Mouse (Mus musculus) cerebellum, adult 18-20 months (tissue): ENCODE measurements around the gene Efhd2.

Experiments used
- DNase-seq, 2 experiments: peaks; one replicate each; pipeline ENCODE4 v3.0.0; 2021

The Efhd2 gene

DNA sequence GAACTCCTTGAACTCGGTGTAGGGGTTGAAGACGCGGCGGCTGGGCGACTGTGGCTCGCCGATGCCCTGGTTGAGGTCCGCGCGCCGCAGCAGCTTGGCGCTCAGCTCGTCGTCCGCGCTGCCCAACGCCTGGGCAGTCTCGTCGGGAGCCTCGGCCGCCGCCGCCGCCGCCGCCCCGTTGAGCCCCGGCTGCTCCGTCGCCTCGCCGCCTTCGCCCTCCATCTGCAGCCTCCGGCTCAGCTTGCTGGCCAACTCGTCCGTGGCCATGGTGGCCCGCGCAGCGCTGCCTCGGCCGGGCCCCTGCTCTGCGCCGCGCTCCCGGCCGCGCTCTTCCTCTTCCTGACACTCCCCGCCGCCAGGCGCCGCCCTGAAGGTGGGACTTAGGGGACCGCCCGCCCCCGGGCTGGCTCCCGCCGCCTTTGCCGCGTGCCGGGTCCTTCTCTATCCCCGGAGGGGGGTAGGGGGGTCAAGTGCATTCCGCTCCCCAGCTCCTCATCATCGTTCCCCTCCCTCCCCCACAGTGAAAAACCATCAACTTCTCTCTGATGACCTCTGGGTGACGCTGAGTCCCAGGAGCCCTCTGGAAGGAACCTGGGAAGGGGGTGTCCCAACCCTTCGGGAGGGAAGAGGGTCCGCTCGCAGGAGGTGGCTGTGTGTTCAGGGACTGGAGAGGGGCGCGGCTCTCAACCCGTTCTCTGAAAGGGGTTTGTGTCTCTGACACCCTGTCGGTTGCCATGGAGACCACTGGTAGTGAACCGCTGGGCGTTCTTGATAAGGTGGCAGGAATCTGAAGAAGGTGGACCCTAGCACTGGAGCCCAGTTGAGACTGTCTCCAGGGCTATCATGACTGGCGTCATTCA is at the start of gene Efhd2:
Gene Efhd2, minus strand, starts transcription at position 320 of the 860 bp plus-strand sequence.
- DNase-seq: peak; percentile 82

DNA sequence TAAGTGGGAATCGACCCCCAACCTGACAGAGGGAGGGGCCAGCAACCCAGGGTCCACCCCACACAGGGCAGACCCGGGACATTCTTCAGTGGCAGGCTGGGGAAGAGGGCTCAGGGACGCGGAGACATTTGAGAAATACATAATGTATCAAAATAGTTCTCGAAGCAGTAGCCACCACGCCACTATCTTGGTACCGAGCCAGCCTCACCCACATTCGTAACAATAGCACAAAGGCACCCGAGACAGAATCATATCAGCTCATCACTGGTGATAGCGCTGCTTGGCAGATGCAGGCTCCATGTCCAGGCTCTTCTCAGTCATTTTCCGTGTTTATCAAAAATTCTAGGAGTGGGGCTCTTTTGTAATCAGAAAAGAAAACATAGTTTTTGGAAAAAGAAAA is 49.2 kb upstream of the Efhd2 start:
- no peak for DNase-seq

DNA sequence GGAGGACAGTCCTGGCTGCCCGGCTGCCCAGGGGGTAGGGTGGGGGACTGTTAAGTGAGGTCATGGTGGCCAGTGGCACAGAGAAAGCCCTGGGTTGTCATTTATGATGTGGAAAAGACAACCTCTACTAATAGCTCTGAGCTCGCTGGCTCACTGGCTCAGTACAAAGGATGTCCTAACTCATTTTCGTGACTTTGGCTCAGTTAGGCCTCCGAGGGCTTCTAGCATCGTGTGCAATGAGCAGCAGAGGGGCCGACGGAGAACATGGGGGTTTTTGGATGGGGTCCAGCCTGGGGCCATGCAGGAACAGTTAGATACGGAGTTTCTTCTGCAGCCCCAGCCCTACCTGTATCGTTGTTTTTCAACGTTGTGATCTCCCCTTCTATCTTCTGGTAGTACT is 45.7 kb upstream of the Efhd2 start:
- DNase-seq: no peak

DNA sequence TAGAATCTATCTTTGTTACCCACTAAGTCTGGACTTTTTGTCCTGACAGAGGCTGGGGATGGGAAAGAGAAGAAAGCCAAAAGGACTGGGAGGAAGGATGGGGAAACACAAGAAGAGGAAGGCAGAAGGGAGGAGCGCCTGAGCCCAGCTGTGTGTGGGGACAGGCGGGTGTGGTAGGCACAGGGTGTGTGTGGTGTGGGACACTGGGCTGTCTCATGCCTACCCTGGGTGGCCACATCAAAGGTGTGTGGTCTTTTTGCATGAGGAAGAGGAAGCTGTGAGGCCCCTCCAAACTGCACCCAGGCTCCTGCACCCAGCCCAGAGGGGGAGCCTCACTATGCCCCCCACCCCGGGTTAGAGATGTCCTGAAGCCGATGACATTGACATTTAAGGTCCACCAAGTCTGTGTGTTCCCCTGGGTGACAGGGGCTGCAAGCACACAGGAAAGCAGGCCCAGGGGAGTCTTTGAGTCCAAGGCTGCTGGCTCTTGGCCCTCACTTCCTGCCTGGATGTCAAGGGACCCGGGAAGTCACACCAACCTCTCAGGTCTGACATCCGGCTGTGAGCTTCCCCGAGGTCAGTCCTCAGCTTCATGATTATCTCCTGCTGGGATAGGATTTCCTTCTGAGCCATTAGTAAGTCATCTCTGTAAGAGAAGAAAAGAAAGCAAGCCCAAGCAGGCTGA is 43.2 kb upstream of the Efhd2 start:
- DNase-seq: no peak

DNA sequence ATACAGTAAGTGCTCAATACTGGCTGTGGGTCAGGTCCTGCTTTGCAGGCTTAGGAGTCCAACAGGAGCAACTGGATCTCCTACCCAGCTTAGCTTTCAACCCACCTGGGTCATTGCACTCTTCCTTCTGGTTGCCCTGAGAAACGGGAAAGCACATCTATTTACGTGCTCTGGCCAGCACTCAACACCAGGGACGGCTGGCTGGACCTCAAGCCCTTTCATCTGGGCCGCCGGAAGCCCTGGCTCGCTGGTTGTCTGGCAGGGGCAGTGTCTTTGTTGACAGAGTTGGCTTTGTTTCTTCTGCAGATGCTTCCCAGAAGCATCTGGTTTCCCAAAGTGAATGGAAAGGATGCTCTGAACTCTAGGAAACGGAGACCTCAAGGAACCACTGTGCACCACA is 39.3 kb upstream of the Efhd2 start:
- no peak for DNase-seq

DNA sequence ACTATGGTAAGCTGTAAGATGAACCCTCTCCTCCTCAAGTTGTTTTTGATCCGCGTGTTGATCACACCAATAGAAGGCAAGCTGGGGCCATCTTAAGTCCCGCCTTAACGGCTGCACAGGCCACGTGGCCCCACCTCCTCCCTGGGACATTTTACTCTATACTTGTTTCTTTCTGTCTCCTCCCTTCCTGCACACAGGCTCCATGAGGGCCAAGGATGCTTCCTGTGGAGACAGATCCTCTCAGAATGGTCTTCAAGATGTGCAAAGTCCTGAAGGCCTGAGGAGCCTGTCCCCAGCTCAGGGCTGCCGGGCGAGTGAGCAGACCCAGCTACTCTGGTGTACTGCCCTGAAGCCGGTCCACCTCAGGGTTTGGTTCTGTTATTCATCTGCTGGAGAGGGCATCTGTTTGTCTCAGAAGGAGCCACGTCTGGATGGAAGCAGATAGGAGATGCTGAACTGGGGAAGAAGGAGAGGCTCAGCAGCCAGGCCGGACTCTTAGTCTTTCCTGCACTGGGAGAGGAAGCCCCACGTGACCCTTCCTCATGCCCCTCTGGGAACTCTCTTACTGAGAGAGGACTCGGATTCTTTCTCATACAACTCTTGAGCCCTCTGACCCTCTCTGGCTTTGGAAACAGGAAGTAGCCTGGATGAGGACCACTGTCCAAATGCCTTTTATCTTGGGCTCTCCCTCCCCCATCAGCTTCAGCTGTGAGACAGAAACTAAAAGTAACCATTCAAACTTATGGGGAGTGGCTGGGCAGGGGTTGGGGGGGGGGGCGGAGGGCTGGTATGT is 38.7 kb upstream of the Efhd2 start:
- DNase-seq: no peak

DNA sequence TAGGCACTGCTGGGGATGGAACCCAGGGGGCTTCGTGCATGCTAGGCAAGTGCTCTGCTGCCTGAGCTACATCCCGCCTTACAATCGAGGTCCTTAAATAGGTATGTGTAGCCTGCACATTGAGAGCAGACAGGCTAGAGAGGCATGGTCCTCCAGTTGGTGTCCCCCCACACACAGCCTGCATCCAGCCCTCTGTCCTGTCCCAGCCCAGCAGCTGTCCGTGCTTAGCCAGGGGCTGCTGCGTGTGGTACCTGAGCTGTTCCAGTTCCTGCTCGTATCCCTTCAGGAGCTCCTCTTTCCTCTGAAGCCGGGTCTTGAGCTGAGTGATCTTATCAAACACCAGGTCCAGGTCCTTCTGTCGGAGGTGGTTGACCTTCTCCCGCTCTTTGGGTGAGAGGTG is 30.0 kb upstream of the Efhd2 start:
- no peak for DNase-seq

DNA sequence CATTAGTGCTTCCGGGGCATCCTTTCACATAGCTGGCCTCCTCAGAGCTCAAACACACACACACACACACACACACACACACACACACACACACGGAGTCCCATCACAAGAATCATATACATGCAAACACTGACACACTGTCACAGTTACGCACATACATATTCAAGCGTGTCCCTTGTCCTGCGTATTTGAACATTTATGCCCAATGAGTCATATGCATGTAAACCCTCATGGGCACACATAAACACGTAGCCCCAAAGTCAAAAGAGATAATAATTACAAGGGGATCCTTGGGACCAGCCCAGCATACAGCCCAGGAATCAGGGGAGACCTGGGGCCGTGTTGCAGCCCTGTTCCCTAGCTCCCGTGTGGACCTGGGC is 27.7 kb upstream of the Efhd2 start:
- DNase-seq: no peak

DNA sequence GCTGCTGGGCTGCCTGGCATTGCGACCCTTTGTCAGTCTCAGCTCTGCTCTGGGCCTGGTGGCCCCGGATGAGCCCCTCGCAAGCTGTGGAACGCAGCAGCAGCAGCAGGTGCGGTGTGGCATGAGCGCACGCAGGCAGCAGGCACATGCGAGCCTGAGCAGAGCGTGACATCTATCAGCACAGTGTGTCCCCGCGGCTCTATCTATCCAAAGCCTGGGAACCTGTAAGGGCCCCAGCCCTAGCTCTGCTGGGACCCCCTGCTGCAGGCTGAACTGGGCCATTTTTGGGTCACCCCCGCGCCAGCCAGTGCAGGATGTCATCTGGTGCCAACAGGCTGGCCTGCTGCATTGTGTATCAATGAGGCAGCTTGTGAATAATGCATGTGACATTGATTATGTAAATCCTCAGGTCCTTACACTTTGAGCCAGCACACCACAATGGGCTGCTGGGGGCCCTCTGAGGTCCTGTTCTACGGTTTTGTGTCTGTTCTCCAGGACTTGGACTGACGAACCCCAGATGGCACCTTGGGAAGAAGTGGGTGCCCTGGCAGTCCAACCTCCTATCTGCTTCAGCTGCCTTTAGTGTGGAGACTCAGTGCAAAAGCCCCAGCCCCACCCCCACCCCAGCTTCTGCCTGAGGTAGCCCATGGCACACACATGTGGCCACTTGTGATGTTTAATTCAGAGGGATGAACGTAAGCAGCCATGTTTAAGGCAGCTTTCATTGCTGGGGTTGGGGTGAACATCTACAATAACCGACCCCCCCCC is 27.2 kb upstream of the Efhd2 start:
- no peak for DNase-seq

DNA sequence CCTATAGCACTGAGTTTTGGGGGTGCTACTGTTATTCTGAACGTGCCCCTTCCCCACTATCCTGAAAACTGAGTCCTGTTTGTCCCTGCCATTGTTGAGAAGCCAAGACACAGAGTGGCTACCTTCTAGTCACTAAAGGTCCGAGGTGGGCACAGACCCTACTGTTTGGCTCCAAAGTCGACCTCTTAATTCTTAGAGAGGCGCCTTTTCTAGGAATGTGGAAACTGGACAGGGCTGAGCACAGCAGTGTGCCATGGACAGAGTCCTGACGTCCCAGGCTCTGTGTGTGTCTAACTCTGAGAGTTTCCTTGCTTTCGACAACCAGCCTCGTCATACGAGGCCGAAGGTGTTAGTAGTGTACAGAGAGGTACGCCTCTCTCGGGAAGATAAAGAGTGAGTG is 25.7 kb upstream of the Efhd2 start:
- DNase-seq: no peak

DNA sequence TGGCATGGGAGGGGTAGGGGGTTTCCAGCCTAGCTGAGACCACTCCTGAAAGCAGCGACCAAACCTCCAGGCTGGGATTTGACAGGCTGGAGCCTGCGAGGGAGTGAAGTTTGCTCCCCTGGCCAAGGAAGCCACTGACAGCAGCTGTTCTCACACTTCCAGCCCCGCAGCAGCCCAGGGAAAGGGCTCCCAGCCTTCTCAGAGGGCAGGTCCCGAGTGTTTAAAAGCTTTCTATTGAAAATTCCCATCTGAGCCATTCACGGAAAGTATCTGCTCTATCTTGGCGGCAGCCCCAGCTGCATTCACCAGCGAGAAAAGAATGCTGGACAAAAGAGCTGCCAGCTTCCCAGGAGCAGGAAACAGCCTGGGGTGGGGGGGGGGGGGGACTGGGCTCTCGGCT is 25.2 kb upstream of the Efhd2 start:
- peak in 1 of 2 experiments; percentile 6 for DNase-seq

DNA sequence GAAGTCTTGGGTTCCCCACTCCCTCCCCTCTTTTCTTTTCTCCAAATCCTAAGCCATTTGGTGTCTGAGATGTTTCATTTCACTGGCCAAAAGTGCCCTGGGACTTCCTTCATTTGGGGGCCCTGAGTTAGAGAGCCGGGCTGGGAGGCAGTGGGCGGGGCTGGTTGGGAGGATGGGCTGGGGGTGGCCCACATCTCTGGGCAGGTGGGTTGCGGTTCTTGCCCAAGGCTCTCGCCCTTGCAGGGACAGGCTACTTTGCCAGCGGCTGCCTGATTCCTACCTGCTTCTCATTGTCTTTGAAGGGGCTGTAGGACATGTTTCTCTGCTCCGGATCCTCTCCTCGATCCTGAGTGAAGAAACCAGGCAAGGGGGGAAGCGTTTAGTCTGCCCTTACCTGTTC is 24.2 kb upstream of the Efhd2 start:
- no peak for DNase-seq

DNA sequence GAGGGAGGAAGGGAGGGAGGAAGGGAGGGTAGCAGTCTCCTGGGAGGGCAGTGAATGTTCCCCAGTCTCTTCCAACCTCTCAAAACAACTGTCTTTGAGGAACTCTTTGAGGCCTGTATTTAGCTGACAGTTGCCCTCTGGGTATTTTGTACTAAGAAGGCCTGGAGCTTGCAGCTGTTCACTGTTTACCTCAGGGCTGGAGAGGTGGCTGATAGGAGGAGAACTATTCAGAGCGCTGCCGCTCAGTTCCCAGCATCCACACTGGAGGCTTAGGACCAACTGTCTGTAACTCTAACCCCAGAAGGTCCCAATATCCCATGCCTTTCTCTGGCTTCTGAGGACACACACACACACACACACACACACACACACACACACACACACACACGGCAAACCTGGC is 23.1 kb upstream of the Efhd2 start:
- no peak for DNase-seq

DNA sequence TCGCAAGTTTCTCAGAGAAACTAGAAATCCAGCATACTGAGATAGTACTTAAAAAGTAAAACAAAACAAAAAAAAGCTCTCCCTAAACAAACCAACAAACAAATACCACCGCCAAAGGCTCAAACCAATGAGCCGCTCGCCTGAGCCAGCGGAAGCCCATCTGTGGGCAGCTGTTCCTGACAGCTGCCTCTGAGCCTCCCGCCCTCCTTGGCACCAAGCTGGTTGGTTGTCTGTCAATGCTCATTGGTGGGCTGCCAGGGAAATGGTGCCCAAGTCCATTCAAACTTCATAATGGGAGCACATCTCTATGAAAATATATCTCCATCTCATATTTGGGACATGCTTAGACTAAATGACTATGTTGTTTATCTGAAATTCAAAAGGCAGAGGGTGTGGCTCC is 22.5 kb upstream of the Efhd2 start:
- no peak for DNase-seq

DNA sequence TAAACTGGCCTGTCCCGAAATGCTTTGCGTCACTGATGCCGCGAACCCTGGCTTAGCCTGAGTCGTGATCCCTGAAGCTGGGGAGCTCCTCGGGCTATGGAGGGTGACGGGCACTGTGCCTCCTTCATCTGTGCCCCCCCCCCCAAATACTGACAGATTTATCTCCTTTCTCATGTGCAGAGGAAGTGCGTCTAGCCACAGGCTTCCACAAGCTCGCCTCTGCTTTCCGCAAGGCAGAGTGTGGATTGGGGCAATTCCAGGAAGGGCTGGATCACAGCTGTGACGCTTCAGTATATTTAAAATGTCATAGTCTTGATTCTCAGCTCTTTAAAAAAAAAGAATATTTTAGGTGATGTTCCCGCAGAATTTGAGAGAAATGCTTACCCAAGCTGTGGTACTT is 21.1 kb upstream of the Efhd2 start:
- DNase-seq: no peak

DNA sequence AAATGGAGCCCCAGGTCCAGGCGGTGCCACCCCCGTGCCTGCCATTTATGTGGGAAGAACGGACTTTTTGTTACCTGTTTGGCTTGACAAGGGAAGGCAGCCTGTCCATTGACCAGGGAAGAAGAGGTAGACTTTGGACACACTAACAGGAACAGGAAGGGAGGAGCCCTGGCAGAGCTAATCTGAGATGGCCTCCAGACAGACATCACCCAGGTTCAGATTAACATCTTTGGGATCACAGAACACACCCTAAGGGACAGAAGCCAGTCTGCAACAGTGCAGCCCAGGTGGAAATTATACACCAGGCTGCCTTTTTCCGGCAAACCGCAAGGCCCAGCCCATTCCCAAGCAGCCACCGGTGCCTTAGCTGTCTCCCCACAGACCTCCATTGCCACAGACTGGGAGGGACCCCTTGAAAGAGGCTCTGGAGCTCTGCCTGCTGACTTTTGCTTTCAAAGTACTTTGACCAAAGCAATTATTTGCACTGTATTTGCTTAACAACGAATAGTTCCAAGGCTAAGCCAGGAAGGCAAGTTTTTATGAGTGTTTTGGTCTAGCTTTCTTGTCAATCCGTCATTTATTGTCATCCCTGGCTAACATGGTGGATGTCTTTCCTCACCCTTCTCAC is 18.6 kb upstream of the Efhd2 start:
- DNase-seq: no peak

DNA sequence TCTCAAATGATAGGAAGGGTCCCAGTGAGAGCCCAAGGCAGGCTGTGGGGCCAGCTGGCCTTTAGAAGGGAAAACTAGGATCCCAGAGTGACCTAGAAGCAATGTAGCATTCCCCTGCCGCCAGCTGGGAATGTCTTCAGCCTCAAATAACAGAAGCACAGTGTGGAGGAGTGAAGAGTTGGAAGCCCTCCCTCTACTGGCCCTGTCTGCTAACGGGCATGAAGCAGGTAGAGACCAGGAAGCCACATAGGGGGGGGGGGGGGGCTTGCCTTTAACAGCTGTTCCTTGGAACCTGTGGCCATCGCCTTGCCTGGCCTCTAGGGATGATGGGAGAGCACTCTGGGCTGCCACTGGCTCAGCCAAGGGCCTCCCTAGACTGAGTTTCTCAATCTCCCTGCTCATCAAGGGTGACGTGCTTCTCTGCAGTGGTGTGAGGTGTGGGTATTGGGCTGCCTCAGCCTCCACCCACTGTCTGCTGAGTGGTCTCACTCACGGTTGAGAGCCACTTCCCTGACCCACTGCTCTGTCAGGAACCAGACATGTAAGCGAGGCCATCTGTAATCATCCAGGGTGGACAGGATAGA is 11.8 kb upstream of the Efhd2 start:
- no peak for DNase-seq

DNA sequence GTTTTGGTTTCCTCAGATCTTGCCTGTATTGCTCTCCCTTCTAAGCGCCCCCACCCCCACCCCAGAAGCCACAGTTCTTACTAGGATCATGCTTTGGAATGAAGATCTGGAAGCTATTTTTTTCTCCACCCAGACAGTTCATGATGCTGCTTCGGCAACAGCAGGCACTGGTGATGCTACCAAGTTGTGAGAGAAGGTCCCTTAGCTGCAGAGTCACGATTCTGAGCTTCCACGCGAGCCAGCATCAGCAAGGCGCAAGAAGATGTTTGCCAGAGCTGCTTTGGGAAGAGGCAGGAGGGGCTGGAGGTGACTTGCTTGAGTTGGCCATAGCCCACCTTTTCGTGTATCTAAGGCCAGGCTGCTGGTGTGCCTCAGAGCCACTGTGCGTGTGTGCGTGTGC is 10.7 kb upstream of the Efhd2 start:
- no peak for DNase-seq

DNA sequence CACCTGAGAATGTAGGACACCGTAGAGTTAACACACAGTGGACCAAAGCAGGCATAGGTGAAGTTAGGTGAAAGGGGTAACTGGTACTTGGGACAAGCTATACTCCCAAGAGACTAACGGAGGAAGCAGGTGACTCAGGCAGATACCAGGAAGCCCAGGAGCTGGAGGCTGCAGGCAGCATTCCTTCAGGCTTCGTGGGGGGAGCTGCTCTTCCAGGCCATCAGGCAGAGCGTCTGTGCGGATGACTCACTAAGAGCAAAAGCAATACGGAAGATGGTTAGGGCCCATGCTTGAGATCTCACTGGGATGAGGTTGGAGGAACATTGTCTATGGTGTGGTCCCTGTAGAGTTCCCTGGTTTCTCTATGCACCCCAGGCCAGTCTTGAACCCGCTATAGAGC is 8.1 kb upstream of the Efhd2 start:
- DNase-seq: no peak

DNA sequence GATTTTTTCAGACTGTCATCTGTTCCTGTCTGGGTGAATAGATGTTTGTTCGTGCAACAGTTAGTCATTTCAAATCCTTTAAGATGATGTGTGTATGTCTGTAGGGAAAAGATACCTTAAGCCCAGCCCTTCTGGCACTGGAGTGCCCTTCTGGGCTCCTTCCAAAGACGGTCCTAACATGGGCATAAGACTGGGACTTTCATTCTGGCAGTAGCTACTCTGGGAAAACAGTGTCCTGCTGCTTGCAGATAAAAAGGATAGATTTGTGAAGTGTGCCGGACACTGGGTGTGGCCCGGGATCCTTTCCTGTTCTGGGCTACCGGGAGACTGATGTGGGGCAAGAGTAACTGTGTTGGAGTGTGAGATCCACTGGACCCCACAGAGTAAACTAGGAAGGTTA is 7.2 kb upstream of the Efhd2 start:
- no peak for DNase-seq

DNA sequence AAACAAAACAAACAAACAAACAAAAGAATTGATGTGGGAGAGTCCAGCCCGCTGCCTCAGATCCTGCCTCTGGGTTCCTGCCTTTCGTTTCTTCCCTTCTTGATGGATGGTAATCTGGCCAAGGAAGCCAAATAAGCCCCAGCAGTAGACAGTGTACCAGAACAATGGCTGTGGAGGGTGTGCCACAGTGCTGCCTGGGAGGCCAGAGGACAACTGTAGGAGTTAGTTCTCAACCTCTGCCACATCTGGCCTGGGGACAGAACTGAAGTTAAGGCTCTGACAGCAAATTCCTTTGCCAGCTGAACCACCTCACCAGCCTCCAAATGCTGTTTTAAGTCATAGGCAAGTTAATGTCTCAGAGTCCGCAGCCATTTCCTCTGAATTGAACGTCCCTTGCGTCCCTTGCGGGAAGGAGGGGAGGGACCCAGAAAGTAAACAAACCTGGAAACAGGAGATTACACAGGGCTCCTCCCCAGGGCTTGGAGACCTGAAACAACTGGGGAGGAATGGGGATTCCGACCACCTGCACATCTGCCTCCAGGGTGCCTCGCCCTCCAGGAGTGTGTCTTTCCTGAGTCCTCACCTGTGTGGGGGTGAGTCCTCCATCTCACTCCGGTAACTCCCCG is 6.7 kb upstream of the Efhd2 start:
- DNase-seq: no peak

DNA sequence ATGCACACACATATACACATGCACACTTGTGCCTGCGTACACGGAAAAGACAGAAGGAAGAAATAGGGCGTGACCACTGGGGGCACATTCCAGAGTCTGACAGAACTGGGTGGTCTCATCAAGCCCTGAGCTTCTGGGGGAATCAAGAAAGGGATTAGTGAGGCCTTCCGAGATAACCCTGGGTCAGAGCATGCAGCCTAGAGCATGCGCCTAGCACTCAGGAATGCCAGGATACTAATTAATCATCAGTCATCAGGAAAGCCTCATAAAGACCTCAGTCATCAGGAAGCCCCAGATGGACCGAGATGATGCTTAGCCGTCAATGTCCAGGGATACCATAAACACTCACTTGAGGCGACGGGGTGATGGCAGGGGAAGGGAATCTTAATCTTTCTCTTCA is 5.2 kb upstream of the Efhd2 start:
- DNase-seq: no peak
